Mouse (Mus musculus) naive thymus-derived CD4-positive, alpha-beta T cell, adult 2 months (primary cell): ENCODE data around the gene Mex3b.
A peak's percentile ranks its signal among the peaks of the same experiment; 100 is the strongest.

ENCODE experiments used
- DNase-seq: peaks from one replicate; pipeline ENCODE4 v3.0.0-alpha.2; 2011; ENCODE audit warnings: low read depth

Mex3b gene

DNA sequence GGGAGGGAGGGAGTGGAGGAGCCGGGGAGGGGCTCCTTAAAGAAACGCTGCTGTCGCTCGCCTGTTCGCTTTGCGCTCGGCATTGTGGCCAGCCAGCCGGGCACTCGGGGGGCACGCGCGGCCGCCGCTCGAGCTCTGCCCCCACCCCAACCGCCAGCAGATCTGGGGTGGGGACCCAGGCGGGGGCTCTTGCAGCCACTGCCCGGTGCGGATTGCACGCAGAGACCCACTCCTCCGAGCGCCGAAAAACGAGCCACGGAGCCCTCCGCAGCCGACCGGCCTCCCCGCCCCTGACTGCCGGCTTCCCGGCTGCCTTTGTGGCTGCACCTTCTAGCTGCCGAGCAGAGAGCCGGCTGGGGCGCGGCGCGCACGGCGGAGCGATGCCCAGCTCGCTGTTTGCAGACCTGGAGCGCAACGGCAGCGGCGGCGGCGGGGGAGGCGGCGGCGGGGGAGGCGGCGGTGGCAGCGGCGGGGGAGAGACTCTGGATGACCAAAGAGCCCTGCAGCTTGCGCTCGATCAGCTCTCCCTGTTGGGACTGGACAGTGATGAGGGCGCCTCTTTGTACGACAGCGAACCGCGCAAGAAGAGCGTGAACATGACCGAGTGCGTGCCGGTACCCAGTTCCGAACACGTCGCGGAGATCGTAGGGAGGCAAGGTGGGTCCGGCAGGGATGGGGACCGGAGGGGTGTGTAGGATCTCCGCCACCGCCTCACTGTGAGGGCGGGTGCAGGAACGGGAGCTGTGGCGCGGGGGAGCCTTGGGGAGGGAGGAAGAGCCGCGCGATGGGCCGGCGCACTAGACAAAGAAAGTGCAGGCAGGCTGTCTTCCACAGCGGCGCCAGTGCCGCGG lies at the start of gene Mex3b:
Gene Mex3b (plus strand): TSS at position 63 of the 851 bp plus-strand sequence.
- peak; percentile 76 for DNase-seq

DNA sequence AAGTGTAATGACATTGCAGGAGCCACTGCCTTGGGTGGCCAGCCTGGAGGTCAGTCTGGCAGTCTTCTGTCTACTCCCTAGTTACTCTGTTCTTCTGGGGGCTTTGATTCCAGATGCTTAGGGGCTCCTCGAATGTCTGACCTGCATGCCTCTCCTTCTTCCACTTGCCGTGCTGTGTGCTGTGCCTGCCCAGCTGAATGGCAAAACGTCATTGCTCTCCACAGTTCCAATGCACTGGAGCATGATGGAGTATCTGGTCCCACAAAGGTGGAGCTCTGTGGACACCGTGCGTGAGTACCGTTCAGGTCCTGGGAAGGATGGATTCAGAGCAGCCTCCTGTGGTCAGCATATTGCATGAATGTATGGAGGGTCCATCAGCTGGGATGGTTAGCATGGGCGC lies 47.6 kb upstream of the Mex3b start:
- DNase-seq, result no peak

DNA sequence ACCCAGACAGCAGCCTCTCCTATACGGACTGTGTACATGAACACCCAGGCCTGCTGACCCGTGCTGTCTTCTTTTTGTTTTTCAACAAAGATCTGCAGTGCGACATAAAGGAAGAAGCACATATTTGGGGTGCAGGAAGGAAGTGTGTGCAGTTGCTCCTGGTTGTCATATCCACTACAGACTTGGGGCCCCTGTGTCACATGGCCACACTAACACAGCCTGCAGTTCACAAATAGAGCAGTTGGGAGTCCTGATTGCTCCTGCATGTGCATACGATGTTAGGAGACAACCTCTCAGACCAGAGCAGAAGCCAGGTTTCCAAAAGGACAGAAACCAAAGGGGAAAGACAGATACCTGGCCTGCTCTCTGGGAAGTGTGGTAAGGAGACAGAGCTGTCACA lies 46.5 kb upstream of the Mex3b start:
- peak; percentile 60 for DNase-seq

DNA sequence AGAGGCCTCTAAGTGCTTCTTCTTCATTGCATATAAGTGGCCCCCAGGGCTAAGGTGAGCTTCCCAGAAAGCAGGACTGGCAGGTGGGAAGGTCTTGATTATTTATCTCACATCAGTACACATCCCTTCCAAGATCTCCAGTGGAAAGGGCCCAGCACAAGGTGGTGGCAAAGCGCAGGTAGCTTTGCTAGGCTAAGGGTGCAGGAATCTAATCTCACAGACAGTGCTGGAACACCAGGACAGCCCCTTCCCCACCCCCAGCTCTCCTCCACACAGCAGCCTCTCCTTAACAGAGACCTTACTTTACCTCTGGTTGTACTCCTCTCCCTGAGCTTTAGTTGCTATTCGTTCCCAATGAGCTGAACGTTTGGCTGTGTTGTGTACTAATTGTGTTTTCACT lies 45.6 kb upstream of the Mex3b start:
- no peak for DNase-seq

DNA sequence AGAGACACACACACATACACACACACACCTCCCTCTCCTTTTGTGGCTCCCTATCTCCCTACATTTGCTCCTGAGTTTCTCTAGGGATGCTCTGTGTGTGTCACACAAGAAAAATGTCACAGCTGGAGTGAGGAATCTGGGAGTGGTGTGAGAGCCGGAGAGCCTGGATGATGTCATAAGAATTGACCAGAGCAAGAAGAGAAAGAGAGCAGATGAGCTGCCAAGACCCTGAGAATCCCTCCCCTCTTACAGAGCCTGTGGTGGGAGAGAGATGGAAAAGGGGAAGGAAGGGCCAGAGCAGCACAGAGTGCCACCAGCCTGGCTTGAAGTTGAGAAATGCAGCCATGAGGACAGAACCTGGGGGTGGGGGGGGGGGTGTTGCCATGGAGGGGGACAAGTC lies 44.6 kb upstream of the Mex3b start:
- no peak for DNase-seq

DNA sequence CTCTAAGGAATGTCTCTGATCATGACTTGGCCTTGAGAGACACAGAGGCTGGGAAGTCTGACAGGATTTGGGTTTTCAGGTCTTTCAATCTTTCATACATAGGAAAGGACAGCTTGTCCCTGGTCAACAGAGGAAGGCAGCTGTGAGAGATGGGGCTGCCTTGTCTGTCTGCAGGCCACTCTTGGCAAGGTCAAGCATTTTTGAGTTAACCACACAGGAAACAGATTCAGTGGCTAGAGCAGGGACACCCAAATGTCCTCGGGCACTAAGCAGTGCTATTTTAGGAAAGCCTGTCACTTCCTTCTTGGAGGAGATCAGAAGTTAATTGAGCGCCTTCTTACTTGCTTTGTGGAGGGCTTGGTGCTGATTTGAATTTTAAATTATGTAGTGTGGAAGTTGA lies 38.9 kb upstream of the Mex3b start:
- DNase-seq, result no peak

DNA sequence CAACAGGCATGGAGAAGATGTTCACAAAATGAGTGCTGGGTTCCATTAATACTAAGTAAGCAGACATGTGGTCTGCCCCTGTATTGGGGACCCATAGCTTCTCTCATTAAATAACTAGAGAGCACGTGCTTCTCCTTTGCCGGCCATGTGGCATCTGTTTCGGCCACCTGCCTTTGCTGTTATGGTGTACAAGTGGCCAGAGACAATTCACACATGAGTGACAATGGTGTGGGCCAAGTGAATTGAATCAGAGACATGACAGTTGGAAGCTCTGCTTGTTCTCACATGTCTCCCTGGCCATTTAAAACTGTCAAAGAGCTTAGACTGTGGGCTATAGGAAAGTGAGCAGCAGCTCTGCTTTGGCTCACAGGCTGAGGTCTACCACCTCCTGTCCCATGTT lies 37.6 kb upstream of the Mex3b start:
- DNase-seq, result no peak

DNA sequence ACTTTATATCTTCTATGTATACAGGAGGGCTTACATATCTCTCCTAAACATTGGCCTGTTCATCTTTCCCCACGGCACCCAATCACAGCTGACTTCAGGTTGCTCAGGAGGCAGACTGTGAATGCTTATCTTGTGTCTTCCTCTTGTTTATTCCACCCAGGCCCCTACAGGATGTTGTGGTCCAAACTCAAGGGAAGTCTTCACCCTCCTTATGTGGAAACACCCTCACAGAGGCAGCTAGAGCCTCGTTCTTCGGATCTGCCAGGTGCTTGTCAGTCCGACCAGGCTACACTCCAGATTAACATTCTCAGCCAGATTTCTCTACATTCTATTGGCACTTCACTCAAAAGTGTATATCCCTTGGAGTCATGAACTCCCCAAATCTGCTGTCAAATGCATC lies 32.7 kb upstream of the Mex3b start:
- DNase-seq, result peak; percentile 59

DNA sequence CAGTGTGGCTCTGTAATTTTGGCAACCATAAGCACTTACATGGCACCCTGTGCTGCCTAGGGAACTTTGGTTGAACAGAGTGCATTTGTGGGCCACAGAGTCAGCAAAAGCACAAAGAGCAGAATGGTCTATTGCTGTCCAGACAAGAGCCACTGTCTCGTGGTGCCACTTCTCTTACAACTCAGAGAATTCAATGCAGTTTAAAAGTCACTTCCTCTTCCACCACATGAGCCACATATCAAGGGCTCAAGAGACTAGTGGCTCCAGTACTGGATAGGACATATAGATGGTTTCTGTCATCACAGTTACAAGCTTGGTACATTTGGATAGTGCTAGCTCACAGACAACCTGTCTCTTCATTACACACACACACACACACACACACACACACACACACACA lies 28.7 kb upstream of the Mex3b start:
- DNase-seq, result no peak

DNA sequence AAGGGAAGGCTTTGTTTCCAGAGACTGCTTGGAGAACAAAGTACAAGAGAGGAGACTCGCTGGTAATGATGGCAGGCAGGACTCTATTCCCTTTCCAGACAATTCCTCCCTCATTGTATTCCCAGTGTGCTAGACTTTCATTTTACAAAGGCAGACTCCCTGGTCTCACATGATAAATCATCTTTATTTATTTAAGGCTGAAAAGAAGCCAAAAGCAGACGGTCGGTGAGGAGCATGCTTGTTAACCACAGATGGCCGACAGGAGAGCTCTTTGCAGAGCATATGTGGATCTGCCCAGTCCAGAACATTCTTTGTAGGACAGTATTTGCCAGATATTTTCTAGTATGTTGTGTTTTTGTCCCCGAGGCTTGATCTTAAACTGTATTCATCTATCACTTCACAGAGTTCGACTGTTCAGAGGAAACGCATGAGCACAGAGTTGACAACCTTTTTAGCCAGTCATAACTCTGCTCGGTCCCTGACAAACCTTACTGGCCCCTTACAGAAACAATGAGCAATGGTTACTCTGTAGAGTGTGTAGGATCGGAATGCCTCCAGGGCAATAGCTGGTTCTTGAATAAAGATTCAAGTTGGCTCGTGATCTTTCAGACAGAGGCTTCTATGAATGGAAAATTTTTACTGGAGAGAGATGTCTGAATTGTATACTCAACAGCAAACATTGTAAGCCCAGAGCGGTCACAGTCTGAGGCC lies 28.0 kb upstream of the Mex3b start:
- DNase-seq, result no peak

DNA sequence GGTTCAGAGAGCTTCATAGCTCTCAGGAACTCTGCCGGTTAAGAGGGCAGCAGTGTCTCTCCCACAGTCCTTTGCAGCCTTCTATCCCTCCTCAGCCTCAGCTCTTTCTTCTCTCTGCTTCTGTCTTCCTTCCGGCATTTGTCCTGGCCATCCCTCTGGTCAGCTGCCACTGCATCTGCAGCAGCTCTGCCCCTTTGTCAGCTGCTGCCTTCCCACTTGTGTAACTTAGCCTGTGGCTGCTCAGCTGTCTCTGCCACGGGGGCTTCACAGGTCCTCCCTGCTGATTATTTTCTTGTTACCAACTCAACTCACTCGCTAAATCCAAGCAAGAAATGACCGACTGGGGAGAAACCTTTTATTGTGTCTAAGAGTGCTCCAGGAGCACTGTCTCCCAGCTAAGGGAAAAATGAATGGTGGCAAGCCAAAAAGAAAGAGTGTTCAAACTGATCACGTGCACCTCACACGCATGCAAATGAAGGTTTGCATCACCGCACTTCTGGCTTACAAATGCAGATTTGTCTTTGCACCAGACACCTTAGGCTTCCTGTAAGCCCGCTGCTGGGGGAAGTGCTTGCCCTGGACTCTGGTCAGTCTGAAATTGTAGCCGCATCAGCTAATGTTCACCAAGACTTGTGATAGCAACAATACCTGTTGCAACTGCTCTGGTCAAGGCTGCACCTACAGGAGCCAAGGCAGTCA lies 24.8 kb upstream of the Mex3b start:
- no peak for DNase-seq

DNA sequence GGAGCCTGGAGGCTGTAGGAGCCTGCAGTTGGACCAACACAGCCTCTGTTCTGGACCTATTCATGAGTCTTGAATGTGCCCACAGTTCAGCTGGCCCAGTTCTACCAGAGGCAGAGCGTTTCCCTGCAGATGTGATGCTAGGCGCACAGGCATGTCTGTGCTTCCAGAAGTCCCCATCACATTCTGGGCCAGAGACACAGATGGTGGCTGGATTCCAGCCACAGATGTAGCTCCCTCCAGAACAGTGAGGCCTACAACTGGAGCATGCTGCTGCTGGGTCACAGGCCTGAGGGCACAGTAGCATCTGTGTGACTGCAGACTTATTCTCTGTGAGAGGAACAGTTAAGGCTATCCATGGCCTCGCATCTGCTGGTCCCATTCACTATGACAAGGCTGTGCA lies 16.4 kb upstream of the Mex3b start:
- DNase-seq, result no peak

DNA sequence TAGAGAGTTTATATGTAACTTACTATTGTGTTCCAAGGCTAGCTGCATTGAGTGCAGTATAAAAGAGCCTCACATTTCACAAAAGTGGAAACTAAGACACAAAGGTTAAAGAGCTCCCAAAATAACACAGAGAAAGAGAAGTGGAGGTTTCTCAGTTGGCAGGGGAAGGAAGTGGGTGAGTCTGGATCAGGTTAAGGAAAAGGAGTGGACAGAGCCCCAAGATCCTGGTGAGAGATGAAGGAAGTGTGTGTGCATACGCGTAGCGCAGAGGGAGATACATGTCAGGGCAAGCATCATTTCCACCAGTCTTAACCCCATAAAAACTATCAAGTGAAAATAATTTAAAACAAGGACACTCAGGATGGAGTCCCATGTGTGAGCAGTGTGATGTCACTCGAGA lies 15.5 kb upstream of the Mex3b start:
- DNase-seq, result no peak

DNA sequence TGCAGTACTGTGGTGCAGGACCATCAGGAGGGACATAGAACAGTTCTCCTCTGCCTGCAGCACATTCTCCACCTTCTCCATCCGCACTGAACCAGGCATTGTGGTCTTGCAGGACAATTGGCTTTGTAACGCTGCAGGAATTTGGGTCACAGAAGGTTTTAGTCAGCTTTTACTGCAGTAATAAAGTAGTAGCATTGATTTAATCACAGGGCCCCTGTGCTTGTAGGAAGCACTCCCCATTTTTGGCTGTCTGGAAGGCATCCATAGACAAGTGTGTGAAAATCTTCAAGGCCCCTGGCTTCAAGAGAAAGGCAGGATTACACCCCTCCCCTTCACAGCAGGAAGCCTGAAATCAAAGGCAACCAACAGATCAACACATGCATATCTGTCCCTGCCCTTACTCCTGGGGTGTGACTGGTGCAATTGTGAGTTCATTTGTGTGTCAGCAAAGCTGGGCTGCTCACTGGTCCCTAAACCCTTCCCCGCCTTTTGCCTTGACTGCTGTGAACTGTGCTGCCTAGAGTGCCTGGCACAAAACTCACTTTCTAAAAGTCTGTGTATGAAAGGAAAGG lies 12.9 kb upstream of the Mex3b start:
- DNase-seq, result peak; percentile 18

DNA sequence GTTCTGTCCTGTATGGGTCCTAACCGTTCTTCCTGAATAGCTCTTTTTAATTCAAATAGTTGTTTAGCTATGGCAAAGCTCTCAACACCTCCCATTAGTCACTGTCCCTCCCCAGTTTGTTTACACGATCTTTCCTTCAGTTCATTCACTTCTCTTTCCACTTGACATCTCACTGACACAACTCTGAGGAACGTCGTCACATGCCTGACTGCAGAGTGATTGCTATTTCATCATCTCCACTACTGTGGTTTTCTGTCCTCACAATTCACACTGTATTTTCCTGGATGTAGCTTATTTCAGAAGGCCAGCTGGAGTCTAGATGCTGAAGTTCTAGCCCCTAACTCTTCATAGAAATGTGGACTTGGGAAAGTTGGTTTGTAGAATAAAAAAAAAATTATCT lies 8.5 kb upstream of the Mex3b start:
- DNase-seq, result no peak

DNA sequence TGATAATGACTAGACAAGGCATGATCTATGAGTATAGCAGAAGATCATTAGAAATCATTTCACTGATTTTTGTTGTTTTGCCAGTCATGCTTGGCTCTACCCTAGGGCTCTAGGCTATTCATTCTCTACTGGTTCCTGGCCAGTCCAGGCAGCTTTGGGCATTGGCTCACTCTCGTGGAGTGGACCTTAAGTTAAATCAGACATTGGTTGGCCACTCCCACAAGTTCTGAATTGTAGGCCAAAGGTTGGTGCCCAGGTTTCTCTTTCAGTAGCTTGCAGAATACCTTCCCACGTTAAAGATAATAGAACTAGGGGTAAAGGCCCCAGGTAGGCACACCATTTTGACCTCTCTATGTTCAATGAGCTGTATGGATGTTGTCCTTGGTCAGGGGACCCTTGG lies 6.5 kb upstream of the Mex3b start:
- no peak for DNase-seq

DNA sequence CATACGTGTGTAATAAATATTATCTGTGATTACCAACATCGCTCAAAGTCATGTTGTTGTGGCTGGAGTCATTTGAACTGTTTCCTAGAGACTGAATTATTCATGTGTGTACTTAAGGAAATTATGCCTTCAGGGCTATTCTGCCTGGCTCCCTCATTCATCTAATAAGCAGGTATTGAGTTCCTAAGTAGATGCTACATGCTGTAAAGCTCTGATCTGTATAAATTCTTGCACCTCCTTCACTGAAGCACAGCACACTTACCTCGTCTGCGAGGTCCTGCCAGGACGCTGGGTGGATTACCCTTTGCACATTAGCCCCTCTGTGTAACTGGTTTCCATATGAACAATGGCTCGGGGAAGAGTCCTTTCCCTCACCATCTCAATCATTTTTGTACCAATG lies 3.8 kb upstream of the Mex3b start:
- no peak for DNase-seq

DNA sequence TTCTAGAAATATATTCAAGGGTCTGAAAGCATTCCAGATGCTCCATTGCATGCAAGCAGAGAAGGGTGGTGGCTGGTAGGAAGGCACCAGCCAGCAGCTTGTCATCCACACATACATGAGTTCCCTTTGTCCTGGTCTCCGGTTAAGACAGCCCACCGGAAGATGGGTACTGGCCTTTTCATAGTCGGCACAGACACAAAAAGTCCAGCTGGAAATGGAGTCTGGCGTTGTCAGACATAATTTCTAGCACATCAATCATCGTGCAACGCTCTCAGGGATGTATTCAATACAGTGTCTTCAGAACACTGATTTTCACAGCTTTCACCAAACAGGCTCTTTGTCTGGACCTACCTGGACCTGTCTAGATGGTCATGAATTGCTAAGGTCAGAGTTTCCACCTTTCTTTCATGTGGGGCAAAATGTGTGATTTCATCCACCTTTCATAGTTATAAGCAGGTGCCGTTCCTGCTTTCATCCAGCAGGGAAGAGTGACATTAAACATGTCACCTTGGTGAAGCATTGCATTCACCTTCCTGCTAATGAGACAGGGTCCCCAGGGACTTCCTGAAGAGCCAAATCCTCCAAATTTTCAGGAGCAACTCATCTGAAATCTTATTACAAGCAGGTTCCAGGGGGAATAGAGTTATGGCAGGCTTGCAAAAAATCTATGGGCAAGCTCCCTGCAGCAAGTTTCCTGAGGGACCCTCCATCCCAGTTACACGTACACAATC lies 2.7 kb upstream of the Mex3b start:
- peak; percentile 23 for DNase-seq

DNA sequence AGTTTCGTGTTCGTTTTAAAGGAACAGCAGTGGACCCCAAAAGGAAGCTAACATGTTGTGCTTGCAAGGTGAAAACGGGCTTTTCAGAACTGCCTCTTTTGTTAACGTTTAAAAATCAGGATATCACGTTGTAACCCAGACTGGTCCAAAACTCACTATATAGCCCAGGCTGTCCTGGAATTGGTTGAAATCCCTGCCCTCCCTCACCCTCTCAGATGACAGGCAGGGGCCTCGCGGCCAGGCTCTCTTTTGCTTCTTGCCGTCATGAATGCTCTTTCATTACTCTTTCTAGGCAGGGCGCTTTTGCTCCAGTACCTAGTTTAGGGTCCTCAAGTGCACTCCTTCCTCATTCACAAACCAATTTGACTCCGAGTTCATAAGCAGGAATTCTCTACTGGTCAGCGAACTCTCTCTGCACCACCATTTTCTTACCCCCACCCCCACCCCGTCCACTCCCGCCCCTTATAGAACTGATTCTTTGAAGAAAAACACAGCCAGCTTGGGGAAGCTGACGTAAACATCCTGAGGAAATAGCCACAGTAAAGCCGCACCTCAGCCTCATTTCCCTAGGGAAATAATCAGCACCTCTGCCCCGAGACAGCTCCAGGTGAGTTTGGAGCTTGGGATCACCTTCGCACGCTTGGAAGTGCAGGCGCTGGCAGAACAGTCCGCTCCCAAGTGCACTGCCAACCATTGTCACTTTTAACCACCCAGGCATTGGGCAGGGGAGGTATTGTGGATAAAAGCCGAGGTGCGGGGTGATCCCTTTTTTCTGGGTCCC lies 2.0 kb upstream of the Mex3b start:
- peak; percentile 49 for DNase-seq

DNA sequence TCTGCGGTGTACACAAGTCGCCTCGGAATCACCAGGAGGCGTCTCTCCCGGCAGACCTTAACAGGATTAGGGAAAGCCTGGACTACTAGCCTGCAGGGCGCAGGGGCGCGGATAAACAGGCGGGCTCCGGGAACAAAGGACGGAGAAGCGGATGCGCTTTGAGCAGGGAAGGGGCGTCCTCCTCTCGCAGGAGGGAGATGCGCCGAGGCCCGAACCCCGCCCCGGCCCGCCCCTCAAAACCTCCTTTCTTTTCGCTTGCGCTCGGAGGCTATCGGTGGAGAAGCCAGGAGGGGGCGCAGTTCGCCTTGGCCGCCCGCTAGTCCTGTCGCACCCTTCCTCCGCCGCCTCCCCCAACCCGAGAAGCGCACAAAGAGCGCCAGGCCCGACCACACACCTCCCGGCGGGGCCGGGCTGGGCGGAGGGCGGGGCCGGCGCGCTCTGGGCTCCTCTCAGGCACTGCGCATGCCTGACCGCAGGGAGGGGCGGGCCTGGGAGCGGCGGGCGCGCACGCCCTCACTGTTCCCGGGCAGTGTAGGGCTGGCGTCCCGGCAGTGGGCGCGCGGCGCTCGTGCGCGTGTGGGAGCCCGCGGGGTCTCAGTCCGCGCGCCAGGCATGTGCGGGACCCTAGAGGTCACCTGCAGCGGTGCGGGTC lies 1.2 kb upstream of the Mex3b start:
- DNase-seq, result peak; percentile 99
